Mouse (Mus musculus) heart, embryonic 11.5 days (tissue): ENCODE measurements around the gene Acat1. TPM values are rescaled to one million over a fixed set of nuclear protein-coding genes. Genes with fewer than 3 reads are reported as not detected.

Experiments
- ATAC-seq: fragments of 200-750 bp; cut with Nextera tagmentation; replicated peaks from 2 replicates; pipeline ENCODE4 v1.8.0; 2017; ENCODE audit warnings: moderate library complexity; ENCODE audit not compliant: insufficient number of reproducible peaks, low FRiP score, low TSS enrichment
- H3K27ac ChIP-seq: fragments of 300-500 bp; sonication (generic); 2 replicates; pipeline ENCODE4 v1.5.1; 2014; ENCODE audit warnings: mild to moderate bottlenecking, low read depth, low read length
- H3K27me3 ChIP-seq: fragments of 300-500 bp; sonication (generic); 2 replicates; pipeline ENCODE4 v1.6.1; 2014; ENCODE audit warnings: mild to moderate bottlenecking, low read length, mixed read lengths; ENCODE audit not compliant: control insufficient read depth, insufficient read depth
- H3K36me3 ChIP-seq: fragments of 300-500 bp; sonication (generic); 2 replicates; pipeline ENCODE4 v1.6.1; 2014; ENCODE audit warnings: mild to moderate bottlenecking, low read length, moderate library complexity, mixed read lengths; ENCODE audit not compliant: control insufficient read depth, insufficient read depth
- H3K4me1 ChIP-seq: fragments of 300-500 bp; sonication (generic); 2 replicates; pipeline ENCODE4 v1.6.1; 2014; ENCODE audit warnings: low read length; ENCODE audit not compliant: control insufficient read depth, insufficient read depth
- H3K4me2 ChIP-seq: fragments of 300-500 bp; sonication (generic); 2 replicates; pipeline ENCODE4 v1.6.1; 2014; ENCODE audit warnings: mild to moderate bottlenecking, moderate library complexity
- H3K4me3 ChIP-seq: fragments of 300-500 bp; sonication (generic); 2 replicates; pipeline ENCODE4 v1.5.1; 2014; ENCODE audit warnings: low read depth, low read length
- H3K9ac ChIP-seq: fragments of 300-500 bp; sonication (generic); 2 replicates; pipeline ENCODE4 v1.6.1; 2014; ENCODE audit warnings: mild to moderate bottlenecking, low read depth, low read length, moderate library complexity
- H3K9me3 ChIP-seq: fragments of 300-500 bp; sonication (generic); replicated peaks from 2 replicates; pipeline ENCODE4 v1.6.1; 2016; ENCODE audit warnings: low read length; ENCODE audit not compliant: control insufficient read depth
- WGBS: fragments of 180-500 bp; shearing (Covaris S2); extraction: QIAGEN DNeasy Blood & Tissue Kit; methylation state at CpG from one replicate; pipeline ENCODE4 v1.1.7; 2014; ENCODE audit not compliant: insufficient replicate concordance; 5-methylcytosine and 5-hydroxymethylcytosine counted together
- polyA plus RNA-seq: library from polyadenylated mRNA; unstranded; fragments of >200 nt; fragmentation: Nextera tagmentation; extraction: Ambion mirVana; gene quantifications from 2 replicates; pipeline ENCODE4 v1.2.1, GENCODE M21; 2014

The Acat1 gene
- polyA plus RNA-seq: 156 and 165 TPM in 2 replicates

- Histone ChIP-seq H3K9ac (peak within 1 kb of the TSS; percentile 91), H3K9me3 (no peaks in the 10 kb centered on the region), H3K36me3 (no peaks in the 10 kb centered on the region), H3K4me1 (peaks cover 4% of the 10 kb centered on the region; the same call in 1 of the 2 replicates), H3K4me3 (peak within 1 kb of the TSS; percentile 64), H3K27me3 (no peaks in the 10 kb centered on the region), H3K4me2 (peak within 1 kb of the TSS; percentile 94), H3K27ac (peak within 1 kb of the TSS; percentile 75; the same call in 1 of the 2 replicates)
- 5% methylated on average over 52 of the region's 52 CpGs for WGBS
- peak; percentile 96 for ATAC-seq
These were observed at the start of gene Acat1 for GRCm38 (mm10) chr9:53609968-53610781. TSS of gene Acat1 (minus strand) at chr9:53610382.

DNA sequence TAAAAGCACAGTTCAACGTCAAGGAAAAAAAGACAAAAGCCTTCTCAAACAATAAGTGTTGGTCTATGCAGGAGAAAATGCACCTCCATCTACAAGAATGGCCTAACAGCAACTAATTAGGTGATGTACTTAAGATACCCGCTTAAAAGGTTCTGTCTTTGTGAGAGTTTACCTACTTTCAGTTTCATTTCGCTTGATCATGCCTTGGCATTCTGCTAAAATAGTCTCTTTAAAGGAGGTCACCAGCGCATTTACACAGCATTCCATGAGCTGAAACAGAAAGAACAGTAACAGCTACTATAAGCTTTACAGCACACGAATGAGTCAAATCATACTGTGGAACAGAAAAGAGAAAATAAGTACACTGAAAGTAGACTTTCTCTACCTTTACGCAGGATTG lies 24.6 kb upstream of the Acat1 start:
- no peak overlapping the region for H3K27ac ChIP-seq
- H3K4me1 ChIP-seq: no peaks in the 10 kb centered on the region
- H3K27me3 ChIP-seq: no peaks in the 10 kb centered on the region
- no peak overlapping the region for H3K4me2 ChIP-seq
- no peak overlapping the region for H3K4me3 ChIP-seq
- no peak for ATAC-seq
- H3K9ac ChIP-seq: no peak overlapping the region
- H3K36me3 ChIP-seq: peaks cover 18% of the 10 kb centered on the region
- H3K9me3 ChIP-seq: no peaks in the 10 kb centered on the region
- WGBS: 92% methylated on average over 6 of the region's 6 CpGs

GRCm38 (mm10) chr9:53615246-53615645 lies 5.1 kb upstream of the Acat1 start:
- H3K4me2 ChIP-seq: no peak overlapping the region; the same call in 1 of the 2 replicates
- no peak overlapping the region for H3K9ac ChIP-seq
- no peak overlapping the region for H3K4me3 ChIP-seq
- H3K36me3 ChIP-seq: peaks cover 3% of the 10 kb centered on the region; the same call in 1 of the 2 replicates
- no peak overlapping the region; the same call in 1 of the 2 replicates for H3K27ac ChIP-seq
- 52% methylated on average over 8 of the region's 8 CpGs for WGBS
- H3K9me3 ChIP-seq: no peaks in the 10 kb centered on the region
- no peaks in the 10 kb centered on the region for H3K4me1 ChIP-seq
- ATAC-seq: no peak
- H3K27me3 ChIP-seq: no peaks in the 10 kb centered on the region

- no peaks in the 10 kb centered on the region; the same call in 1 of the 2 replicates for H3K36me3 ChIP-seq
- no peak for ATAC-seq
- H3K9ac ChIP-seq: no peak overlapping the region
- no peaks in the 10 kb centered on the region for H3K9me3 ChIP-seq
- H3K27ac ChIP-seq: no peak overlapping the region
- peaks cover under 1% of the 10 kb centered on the region; the same call in 1 of the 2 replicates for H3K4me1 ChIP-seq
- no peak overlapping the region for H3K4me3 ChIP-seq
- WGBS: 85% methylated on average over 4 of the region's 4 CpGs
- no peak overlapping the region for H3K4me2 ChIP-seq
- H3K27me3 ChIP-seq: no peaks in the 10 kb centered on the region
These were observed 4.1 kb upstream of the Acat1 start for GRCm38 (mm10) chr9:53614286-53614685.

DNA sequence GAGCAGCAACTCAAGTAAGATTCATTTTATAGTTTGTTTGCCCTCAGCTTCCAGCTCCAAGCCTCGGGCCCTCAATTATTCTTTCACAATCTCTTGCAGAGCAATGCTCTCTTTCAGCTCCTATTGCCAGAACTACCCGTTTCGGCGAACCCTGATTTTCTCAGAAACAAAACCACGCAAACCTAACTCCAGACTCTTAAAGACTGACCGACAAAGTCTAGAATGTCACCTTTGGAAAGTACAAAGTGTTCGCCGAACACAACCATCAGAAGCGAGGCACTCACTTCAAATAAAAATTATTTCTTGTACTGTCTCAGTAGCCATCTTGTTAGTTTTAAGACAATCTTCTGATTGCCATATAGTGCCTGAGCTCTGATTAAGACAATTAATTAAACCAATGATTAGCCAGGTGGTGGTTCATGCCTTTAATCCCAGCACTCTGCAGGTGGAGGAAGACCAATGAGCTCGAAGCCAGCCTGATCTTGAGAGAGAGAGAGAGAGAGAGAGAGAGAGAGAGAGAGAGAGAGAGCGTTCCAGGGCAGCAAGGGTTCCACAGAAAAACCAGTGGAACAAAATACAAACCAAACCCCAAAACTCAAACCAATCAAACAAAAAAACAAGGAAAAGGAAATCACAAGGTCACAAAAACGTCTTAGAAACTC lies 745 bp downstream of the Acat1 start:
- WGBS: 76% methylated on average over 12 of the region's 12 CpGs
- H3K36me3 ChIP-seq: no peaks in the 10 kb centered on the region
- H3K27ac ChIP-seq: no peak overlapping the region
- no peaks in the 10 kb centered on the region for H3K27me3 ChIP-seq
- H3K9ac ChIP-seq: peak overlapping the region; percentile 91
- no peak for ATAC-seq
- H3K9me3 ChIP-seq: no peaks in the 10 kb centered on the region
- peaks cover 7% of the 10 kb centered on the region; the same call in 1 of the 2 replicates for H3K4me1 ChIP-seq
- peak overlapping the region; percentile 94 for H3K4me2 ChIP-seq
- H3K4me3 ChIP-seq: peak overlapping the region; percentile 64

- H3K9me3 ChIP-seq: no peaks in the 10 kb centered on the region
- H3K4me3 ChIP-seq: no peak overlapping the region
- WGBS: 85% methylated on average over 4 of the region's 4 CpGs
- H3K27me3 ChIP-seq: no peaks in the 10 kb centered on the region
- peaks cover 7% of the 10 kb centered on the region; the same call in 1 of the 2 replicates for H3K4me1 ChIP-seq
- no peak overlapping the region for H3K9ac ChIP-seq
- no peak overlapping the region for H3K27ac ChIP-seq
- H3K36me3 ChIP-seq: no peaks in the 10 kb centered on the region
- ATAC-seq: no peak
- H3K4me2 ChIP-seq: no peak overlapping the region
These were observed 2.4 kb downstream of the Acat1 start for GRCm38 (mm10) chr9:53607816-53608215.

DNA sequence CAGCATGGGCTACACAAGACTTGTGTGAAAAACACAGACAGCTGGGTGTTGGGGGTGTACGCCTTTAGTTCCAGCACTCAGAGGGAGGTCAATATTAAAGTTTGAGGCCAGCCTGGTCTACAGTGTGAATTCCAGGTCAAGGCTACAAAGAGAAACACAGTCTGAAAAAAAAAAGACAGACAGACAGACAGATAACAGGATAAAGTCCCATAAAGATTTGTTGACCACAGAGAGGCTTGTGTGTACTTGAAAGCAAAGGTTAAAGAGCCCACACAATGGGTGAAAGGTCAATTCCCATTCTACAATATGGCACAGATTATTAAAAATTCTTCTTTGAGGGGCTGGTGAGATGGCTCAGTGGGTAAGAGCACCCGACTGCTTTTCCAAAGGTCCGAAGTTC lies 3.0 kb downstream of the Acat1 start:
- 91% methylated on average over 3 of the region's 3 CpGs for WGBS

DNA sequence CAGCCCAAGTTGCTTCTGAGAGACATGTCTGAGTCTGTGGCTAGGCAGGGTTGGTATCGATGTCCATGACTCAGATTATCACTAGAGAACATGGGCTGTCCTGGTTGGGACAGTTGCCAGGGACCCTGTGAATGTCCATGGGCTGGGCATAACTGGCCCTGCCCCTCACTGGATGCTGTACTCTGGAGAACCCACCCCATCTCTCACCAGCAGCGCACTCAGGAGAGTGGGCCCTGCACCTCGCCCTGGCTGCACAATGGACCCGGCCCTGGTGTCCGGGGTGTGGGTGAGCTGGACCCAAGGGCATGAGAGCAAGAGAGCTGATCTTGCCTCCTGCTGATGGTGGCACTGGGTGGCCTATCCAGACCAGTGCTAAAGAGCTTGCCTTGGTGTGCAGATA lies 5.2 kb downstream of the Acat1 start:
- Histone ChIP-seq H3K4me2 (no peak overlapping the region), H3K4me3 (no peak overlapping the region), H3K27me3 (no peaks in the 10 kb centered on the region), H3K9ac (no peak overlapping the region), H3K9me3 (no peaks in the 10 kb centered on the region), H3K4me1 (peaks cover 7% of the 10 kb centered on the region; the same call in 1 of the 2 replicates), H3K36me3 (no peaks in the 10 kb centered on the region), H3K27ac (no peak overlapping the region)
- 86% methylated on average over 5 of the region's 5 CpGs for WGBS
- ATAC-seq: no peak

More for the DNA sequence above, 3.0 kb downstream of the Acat1 start:
- Histone ChIP-seq H3K9ac (no peak overlapping the region), H3K9me3 (no peaks in the 10 kb centered on the region), H3K27ac (no peak overlapping the region), H3K4me2 (no peak overlapping the region), H3K4me3 (no peak overlapping the region), H3K36me3 (no peaks in the 10 kb centered on the region), H3K4me1 (peaks cover 7% of the 10 kb centered on the region; the same call in 1 of the 2 replicates), H3K27me3 (no peaks in the 10 kb centered on the region)
- no peak for ATAC-seq
